Mouse (Mus musculus): ENCODE measurements around the gene Atf5. TPM values are rescaled to one million over a fixed set of nuclear protein-coding genes. Genes with fewer than 3 reads are reported as not detected.

The Atf5 gene
- total RNA-seq, 4 experiments from 2014 or later: 71.2 to 97.1 (median 77.4) TPM

DNA sequence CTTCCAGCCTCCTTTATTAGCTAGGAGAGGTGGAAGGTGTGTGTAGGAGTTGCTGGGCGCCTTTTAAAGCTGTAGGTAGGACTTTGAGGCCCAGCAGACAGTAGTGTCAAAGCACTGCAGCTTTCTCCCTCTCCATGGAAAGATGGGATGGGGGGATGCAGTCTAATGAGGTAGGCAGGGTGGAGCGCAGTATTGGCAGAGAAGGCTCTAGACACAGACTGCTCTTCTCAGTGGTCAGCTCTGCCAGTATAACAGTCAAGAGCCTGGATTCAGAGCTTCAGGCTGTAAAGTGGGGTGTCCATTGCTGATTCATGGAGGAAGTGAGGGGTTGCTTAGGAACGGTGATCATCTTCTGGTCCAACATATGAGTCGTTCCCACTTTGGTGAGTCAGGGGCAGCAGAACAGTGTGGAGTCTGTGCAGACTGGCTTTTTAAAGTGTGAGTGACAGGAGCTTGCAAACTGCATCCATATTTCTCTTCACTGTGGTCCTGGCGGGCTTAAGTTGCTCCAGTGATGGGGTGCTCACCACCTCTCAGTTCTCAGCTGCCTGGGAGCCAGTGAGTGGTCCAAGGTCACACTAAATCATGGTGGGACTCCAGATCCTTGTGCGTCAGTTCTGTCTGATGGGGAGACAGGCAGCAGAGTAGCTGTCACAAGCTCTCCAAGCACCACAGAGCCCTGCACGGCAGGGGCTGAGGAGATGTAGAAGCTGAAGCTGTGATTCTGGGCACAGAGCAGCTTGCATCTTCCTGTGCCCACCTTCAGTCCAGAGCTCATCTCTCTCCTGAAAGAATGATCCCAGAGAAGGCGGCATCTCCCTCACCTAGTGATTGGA, 34.5 kb upstream of the Atf5 start:
- DNase-seq (ENCODE audit: low spot score in 2 of 2): no peak

DNA sequence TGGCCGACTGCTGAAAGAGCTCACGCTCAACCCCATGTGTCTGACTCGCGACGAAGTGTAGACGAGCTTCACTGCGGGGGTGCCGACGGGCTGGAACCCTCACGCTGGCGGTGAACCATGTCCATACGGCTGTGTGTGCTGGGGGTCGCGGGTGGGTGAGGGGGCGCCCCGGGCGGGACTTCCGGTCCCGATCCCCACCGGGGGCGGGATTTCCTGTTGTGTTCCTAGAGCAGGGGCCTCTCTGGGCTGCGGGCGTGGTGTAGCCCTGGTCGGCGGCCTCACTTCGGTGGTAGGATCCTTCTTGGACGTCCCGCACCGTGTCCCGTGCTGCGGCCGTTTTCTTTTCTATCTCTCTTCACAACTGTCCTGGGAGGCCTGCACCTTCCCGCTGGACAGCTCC, 33.7 kb upstream of the Atf5 start:
- DNase-seq (ENCODE audit: low spot score in 2 of 2): peak; percentile 56 to 65

DNA sequence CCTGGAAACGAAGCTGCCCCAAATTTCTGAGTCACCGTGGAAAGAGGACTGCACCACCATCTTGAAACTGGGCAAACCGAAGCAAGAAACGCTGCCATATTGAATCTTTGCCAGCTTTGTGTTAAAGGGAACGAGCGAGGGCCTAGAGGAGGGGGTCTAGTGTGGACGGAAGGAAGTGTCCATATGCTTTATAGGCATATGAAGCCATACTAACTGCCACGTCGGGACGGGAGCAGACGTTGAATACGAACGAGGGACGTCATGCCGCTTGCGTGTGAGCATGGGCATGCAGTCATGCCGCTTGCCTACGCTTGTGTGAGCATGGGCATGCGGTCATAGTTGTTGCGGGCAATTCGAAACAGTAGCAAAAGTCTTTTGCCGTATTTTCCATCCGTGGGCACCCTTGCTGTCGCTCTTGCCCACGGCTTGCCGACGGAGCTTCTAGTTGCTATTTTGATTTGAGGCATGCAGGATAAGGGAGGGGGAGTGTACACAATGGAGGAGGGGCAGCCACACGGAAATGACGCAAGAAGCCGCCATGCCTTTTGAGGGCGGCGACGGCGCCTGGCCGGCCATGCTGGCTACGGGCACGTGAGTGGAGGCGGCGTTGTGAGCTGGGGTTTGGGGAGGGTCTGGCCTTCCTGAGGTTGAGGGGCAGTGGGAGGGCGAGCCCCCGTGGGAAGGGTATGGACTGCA, 33.1 kb upstream of the Atf5 start:
- DNase-seq (ENCODE audit: low spot score in 2 of 2): peak; percentile 84 to 89

DNA sequence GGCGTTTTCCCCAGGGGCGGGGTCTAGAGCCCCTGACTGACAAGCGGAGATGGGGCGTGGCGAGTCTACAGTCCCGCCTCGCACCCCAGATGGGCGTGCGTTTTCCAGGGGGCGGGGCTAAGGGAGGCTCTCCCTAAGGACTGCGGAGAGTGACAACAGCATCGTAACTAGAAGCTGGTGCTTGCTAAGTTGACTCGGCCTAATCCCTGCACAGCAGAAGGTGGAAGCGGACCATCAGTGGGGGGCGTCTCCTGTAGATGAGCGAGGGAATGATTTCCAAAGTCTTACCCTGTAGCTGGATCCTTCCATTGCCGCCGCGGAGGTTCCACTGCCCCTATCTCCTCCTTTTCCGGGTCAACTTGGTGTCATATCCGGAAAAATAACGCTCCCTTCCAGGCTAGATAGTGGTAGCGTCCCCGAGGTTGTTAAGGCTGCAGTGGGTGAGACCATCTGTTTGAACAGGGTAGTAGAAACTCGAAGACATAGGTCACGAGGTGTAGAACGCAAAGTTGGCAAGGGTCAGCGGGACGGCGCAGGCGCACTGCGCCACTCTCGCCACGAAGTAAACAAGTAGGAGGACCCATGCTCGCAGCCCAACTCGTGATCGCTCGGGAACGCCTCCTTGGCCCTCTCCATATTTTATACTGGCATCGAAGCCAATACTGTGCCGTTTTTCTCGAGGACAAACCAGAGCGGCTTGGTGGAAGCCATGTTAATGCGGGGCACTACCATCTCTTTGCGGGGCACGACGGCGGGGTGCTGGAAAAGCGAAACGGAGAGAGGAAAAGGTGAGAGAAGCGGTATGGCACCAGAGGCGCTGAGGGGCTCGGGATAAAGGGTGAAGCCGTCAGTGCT, 32.3 kb upstream of the Atf5 start, which contains the start of the genes Akt1s1 and Tbc1d17:
Gene Akt1s1, plus strand, starts transcription at position 431 of the 855 bp plus-strand sequence.
Gene Tbc1d17, minus strand, starts transcription at position 519 of the 855 bp plus-strand sequence.
- peak; percentile 99 to 100 for DNase-seq (ENCODE audit: low spot score in 2 of 2)

DNA sequence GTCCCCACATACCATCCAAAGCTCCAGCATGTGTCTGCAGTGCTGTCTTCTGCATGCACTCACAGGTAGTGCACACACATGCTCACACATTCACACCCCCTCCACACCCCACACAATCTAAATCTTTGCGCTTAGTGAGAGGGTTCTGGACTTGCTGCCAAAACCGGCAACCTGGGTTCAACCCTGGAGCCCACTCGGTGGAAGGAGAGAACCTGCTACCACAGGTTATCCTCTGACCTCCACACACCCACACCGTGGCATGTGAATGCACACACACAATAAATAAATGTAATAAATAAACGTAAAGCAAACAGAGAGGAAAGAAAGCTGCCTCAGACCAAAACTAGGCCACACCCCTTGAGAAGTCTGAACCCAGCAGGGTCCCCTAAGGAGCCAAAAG, 31.3 kb upstream of the Atf5 start:
- DNase-seq (ENCODE audit: low spot score in 2 of 2): no peak

DNA sequence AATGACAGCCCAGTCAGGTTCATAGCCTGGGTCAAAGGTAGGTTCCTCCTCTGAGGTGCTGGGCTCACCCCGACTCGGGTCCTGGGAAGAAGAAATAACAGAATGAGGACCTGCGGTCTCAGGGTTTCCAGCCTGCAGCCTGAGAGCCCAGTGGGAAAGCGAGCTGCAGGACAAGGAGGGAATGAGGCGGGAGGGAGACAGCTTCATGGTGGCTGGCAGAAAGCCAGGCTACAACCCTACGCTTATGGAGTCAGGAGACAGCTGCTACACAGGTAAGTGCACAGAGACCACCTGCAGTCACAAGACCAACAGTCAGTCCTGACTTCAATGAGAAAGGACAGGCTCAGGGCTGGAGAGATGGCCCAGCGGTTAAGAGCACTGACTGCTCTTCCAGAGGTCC, 30.3 kb upstream of the Atf5 start:
- DNase-seq (ENCODE audit: low spot score in 2 of 2): no peak

DNA sequence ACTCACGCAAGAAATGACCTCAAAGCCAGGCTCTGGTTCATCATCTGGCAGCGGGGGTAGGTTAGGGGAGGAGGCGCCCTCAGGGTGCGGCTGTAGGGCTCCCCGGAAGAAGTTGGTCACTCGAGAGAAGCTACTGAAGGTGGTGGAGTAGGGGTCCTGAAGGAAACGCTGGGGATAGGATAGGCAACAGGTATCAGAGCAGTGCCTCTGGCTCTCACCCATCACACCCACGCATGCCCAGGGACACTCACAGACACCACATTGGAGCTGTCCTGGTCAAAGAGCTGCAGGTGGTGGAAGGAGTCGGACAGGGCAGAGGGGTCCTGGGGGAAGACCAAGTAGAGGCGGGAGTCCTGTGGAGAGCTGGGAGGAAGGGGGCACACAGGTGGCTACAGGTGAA, 28.5 kb upstream of the Atf5 start:
- no peak for DNase-seq (ENCODE audit: low spot score in 2 of 2)

DNA sequence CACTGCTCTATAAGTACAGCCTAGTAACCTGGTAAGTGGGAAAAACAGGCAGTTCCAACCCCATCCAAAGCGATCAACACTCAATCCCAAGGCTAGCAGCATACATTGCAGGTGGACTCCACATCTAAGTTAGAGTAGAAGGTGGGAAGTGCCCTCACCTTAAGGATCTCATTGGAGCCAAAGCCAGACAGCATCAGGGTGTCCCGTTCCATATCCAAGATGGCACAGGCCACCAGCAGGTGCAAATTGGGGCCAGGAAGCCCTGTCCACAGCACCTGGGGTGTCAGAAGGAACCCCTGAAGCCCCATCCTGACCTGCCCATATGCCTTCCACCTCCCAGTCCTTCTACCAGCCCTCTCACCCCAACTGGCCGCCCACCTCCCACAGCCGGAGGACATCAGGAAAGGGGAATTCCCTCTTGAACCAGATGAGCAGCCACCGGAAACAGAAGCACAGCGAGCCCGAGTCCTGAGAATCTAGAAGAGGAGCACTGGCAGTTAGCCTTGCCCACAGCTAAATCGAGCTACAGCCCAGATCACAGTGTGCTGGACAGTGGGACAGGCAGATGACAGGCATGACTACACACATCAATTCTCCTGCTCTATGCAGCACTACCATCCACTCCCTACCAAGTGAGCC, 25.5 kb upstream of the Atf5 start:
- DNase-seq (ENCODE audit: low spot score in 2 of 2): no peak

DNA sequence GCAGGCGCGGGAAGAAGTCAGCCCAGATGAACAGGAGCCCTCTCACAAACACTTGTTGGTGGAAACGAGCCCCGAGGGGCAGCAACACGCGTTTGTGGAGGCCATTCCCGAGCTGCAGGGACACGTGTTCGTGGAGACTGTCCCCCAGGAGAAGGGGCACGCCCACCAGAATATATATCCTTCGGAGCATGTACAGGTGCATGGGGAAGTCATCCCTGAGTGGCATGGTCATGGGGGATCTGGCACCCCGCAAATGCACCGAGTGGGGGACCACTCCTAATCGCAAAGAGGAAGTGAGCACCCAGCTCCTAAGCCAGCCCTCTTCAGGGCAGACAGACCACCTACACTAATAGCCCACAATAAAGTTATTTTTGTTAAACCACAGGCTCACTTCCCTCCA, 24.0 kb upstream of the Atf5 start:
- no peak for DNase-seq (ENCODE audit: low spot score in 2 of 2)

DNA sequence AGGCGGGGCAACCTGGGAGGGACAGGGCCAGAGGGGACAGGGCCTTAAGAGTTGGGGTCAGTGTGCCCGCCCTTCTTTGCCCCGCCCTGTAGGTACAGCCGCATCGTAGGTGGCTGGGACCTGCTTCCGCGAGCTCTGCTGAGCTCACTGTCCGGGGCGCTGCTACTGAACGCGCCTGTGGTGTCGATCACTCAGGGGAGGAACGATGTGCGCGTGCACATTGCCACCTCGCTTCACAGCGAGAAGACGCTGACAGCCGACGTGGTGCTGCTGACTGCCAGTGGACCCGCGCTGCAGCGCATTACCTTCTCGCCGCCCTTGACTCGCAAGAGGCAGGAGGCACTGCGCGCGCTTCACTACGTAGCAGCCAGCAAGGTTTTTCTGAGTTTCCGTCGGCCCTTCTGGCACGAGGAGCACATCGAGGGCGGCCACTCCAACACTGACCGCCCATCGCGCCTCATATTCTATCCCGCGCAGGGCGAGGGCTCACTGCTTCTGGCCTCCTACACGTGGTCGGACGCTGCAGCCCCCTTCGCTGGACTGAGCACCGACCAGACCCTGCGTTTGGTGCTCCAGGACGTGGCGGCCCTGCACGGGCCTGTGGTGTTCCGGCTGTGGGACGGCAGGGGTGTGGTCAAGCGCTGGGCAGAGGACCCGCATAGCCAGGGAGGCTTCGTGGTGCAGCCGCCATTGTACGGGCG, 23.2 kb upstream of the Atf5 start:
- DNase-seq (ENCODE audit: low spot score in 2 of 2): no peak

DNA sequence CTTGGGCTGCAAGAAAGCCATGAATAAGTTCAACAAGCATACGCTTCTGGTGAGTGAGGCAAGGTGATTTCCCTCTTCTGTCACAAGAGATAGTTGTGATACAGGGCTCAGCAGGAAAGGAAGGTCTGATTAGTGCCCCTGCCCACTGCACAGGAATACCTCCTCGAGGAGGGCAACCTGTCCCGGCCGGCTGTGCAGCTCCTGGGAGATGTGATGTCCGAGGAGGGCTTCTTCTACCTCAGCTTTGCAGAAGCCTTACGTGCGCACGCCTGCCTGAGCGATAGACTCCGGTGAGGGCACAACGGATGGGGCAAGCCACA, 22.7 kb upstream of the Atf5 start:
- DNase-seq (ENCODE audit: low spot score in 2 of 2): no peak

DNA sequence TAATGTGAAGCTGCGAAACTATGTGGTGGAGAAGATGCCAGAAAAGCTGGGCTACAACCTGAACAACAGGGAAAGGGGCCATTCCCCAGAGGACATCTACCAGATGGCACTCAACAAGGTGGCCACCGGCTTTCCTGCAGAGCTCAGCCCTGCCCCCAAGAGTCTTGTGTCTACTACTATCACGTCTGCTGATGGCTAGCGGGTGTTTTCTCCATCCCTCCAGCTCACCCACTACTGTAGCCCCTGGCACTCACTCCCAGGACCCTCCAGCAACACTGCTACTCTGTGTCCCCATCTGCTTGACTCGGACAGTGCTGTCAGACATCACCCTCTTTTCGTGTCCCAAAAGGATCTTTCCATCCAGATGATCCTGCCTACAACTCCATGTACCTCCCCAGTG, 21.6 kb upstream of the Atf5 start:
- DNase-seq (ENCODE audit: low spot score in 2 of 2): no peak

DNA sequence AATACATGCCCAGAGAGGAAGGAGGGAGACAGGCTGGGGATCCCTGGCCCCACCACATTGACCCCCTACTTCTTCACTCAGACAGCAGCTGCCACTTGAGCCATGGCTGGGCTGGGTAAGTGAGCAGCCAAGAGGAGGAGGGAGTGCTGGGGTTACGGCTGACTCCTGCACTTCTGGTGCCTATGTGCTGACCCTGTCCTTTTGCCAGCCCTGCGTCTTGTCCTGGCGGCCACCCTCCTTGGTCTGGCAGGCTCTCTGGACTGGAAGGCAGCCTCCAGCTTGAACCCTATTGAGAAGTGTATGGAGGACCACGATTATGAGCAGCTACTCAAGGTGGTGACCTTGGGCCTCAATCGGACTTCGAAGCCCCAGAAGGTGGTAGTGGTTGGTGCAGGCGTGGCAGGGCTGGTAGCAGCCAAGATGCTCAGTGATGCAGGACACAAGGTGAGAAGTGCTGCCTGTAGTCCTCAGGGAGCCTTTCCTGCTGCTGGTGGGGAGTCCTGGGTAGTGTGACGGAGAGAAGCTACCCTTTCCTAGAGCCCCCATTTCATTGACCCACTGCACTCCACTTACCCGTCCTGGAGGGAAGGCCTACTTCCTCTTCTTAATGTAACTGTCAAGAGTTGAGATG, 20.1 kb upstream of the Atf5 start:
- DNase-seq (ENCODE audit: low spot score in 2 of 2): peak; percentile 70 to 80

DNA sequence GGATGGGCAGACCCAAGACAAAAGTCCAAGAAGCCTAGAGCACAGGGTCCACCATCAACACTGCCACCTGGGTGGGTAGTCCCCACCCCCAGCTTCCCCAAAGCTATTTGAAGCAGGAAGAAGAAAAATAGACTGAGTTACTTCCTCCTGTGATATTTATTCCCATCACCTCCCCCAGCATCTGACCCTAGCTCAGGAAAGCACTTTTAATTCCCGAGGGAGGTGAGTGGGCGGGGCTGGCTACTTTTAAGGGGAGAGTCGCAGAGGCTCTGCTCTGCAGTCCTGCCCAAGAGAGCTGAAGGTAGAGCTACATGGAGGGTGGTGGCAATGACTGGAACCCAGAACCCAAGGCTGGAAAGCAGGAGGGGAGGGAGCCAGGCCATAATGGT, 19.6 kb upstream of the Atf5 start:
- DNase-seq (ENCODE audit: low spot score in 2 of 2): no peak

DNA sequence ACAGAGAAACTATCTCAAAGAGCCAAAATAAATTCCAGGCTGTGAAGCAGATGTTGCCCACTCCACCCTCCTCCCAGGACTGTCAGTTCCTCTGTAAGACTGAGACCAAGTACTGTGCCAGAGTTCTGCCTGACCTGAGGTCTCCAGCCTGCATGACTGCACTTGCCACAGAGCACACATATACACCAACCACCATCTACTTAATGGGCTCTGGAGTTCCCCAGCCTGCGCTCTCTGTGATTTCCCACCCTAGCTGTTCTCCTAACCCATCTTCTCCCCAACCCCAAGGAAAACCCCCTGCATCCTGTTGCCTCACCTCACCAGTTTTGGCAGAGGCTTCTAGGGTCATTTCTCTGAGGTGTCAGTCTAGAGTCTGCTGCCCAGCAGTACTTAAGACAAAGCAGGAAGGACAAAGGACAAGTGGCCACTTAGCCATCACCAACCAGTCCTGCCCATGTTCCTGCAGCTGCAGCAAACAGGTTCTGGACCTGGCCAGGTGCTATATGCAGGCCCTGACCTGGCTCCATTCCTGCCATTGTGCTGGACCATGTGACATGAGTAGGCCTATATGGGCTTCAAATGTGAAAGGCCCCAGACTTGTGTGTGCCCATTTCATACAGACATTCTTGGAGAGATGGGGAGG, 19.0 kb upstream of the Atf5 start:
- no peak for DNase-seq (ENCODE audit: low spot score in 2 of 2)

DNA sequence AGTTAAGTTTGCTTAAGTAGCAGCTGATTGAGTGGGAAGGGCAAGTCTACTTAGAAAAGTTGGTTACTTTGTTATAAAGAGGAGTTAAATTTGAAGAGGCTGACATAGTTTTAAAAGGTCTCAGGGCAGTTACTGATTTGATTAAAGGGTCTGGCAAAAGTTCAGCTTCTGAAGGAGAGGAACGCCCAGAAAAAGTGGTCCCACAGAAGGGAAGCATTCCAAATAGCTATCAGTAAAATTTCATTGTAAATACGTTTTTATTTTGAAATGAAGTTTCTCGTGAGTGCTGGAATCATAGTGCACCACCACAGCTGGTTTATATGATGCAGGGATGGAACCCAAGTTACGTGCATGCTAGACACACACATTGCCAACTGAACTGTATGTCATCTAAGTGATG, 16.3 kb upstream of the Atf5 start:
- DNase-seq (ENCODE audit: low spot score in 2 of 2): no peak

DNA sequence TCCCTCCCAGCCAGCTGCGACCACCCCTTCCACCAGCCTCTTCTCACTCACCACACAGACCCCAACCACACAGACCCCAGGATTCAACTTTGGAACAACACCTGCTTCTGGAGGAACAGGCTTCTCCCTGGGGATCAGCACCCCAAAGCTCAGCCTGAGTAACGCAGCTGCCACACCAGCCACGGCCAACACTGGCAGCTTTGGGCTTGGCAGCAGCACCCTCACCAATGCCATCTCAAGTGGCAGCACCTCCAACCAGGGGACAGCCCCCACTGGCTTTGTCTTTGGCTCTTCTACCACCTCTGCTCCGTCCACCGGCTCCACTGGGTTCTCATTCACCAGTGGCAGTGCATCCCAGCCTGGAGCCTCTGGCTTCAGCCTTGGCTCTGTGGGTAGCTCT, 12.2 kb upstream of the Atf5 start:
- no peak for DNase-seq (ENCODE audit: low spot score in 2 of 2)

DNA sequence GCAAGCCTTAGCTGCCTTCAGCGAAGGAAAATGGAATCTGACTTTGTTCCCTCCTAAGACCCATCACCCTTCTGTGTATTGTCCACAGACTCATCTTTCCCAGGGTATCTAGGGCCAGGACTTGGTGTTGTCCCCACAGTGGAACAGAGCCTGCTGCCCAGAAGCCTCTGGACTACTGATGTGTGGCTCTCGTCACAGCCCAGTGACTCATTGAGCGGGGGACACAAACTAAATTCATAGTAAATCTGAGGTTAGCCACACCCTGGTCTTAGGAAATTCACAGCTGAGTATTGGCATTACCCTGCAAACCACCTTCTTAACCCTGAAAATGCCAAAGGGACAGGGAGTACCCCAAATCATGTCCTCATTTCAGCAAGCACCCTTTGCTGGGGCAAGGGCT, 10.3 kb upstream of the Atf5 start:
- DNase-seq (ENCODE audit: low spot score in 2 of 2): no peak

DNA sequence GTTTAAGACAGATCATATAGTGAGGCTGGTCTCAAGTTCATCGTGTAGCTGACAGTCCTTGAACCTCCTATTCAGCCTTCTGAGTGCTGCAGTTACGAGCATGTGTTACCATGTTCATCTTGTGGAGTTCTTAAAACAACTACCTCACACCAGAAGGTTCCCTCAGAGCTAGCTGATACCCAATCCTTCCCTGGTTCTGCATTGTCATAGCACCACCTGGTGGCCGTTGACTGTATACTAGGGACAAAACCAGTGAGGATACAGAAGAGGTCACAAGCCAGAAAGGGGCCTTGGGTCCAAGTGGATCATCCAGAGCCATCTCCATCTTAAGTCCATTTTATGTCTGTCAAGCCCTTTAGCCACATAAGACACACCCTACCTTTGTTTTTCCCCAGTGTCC, 8.4 kb upstream of the Atf5 start:
- peak; percentile 57 to 67 for DNase-seq (ENCODE audit: low spot score in 2 of 2)

DNA sequence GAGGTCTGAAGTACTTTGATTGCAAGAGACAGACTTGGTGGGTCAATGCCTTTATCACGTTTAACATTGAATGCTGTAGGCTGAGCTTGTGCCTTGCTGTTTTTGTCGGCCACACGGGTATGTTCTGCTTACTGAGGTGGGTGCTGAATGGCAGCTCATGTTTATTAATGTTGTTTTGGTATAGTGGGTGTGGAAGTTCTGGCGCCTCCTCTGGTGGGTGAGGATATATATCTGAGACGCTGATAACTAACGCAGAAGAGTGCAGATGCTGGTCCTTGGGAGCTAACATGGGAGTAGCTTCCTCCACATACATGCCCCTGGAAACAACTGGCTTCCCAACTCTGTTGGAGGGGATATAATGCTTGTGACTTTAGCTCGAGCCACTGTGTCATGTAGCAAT, 7.0 kb upstream of the Atf5 start:
- peak in 1 of 2 experiments; percentile 1 for DNase-seq (ENCODE audit: low spot score in 2 of 2)
